Mouse (Mus musculus) gastrocnemius, adult 8-10 months (tissue): ENCODE results near the gene Rps26. TPM values are rescaled to one million over a fixed set of nuclear protein-coding genes. Genes with fewer than 3 reads are reported as not detected.
A peak's percentile ranks its signal among the peaks of the same experiment; 100 is the strongest.

ENCODE experiments used
- DNase-seq, 2 experiments: peaks; one replicate each; pipeline ENCODE4 v3.0.0; 2022; ENCODE audit warnings: low spot score in 2 of 2
- total RNA-seq, 4 experiments: library from RNA; stranded (reverse); gene quantifications; 2 replicates each; pipeline ENCODE4 v1.2.4; 2022

The Rps26 gene
- 100 to 1,000 TPM; 166 to 361 (median 250) TPM for total RNA-seq

DNA sequence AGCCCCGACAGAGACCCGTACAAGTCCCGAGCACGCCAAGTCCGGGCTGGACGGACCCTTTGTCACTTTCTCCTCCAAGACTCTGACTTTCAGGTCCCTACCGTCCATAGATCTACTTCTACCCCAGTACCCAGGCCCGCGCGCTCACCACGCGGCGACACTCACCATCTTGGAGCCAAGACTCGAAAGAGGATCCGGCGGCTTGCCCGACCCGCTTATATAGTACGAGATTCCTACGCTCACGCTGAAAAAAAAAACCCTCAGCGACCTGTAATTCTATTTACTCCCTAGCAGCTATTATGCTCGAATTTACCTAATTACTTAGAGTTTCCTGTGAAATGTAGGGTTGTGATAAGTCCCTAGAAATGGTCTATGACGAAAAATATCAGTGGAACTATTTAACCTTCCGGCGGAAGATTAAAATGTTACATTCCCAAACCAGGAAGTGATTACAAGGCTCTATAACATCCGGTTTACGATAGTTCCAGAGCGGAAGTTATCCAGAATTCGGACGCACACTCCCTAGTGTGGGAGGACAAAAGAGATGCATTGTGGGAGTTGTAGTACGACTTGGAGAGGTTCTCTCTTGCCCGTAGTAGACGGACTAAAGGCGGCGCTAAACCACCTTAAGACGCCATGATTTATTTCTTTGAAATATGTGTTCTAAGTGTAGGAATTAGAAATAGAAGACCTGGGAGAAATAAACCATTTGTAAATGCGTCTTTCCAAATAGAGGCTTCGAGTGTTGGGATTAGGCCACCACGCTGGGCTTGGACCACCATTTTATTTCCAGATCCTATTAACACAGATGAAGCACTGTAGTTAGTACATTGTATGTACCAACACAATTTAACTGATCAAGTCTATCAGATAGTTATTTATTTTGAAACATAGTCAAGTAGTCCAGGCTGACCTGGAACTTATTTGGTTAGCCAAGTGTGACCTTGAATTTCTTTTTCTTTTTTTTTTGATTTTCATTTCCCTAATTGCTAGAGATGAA is at the start of gene Rps26:
Gene Rps26 (minus strand): TSS at position 437 of the 1,000 bp plus-strand sequence.
- peak; percentile 75 to 84 for DNase-seq

DNA sequence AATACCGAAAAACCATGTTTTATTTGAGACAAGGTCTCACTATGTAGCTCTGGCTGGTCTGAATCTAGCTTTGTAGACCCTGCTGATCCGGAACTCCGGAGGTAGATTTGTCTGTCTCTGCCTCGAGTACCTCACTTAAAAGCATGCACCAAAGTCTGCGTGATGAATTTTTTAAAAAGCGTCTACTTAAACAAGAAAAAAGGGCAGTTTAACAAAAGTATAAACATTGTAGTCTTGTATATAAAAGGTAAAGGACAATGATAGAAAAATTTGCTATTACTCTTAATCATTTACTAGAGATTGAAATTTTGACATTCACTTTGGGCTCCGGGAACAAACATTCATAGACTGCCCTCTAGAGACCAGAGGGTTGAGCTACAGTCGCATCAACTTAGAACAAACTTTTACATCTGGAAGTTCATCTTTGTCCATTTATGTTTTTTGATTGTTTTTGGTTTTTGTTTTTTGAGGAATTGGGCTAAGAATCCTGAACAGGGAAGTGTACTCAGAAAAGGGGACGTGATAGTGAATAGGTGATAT is 48.0 kb upstream of the Rps26 start:
- DNase-seq = no peak

DNA sequence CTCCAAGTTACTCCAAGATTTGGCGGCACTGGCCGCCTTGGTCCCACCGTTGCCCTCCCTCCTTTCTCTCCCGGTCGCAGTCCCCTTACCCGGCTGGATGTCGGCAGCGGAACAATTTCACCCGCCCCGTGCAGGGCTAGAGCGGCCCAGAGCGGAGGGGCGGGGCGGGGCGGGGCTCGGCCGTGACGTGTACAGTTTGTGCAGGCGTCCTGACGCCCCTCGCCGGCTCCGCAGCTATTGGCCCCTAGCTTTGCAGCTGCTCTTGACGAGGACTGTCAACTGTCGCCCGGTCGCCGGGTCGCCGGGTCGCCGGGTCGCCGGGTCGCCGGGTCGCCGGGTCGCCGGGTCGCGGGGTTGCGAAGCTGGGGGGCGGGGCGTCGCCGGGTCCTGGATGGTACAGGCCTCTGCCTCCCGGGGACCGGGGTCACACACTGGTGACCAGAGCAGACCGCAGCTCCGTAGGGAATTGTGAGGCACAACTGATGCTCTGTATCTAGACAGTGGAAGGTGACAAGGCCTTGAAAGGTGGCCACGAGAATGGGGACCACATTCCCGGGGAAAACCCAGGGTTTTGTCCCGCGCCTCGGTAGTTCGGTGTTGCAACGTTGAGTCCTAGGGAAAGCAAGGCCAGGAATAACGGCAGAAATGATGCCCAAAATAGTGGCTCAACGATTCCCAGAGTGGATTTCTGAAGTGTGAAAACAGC is 47.4 kb upstream of the Rps26 start, which contains the start of gene Suox:
Gene Suox (minus strand): TSS at position 311 of the 706 bp plus-strand sequence.
- peak; percentile 80 to 83 for DNase-seq

DNA sequence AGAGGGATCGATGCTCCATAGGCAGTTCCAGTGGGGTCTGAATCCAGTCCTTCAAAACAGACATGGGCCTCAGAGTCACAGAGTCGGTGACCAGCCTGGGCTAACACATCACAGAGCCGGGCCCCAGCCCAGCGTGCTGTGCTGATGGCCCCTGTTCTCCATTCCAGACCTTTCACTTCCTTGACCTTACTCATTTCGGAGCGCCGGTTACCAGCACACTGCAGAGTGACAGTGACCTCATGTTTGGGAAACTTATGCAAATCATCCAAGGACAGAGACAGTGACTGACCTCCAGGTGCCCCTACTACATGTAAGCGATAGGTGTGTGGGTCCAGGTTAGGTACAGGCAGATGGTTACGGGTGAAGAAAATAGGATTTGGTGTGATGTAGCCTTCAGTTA is 44.6 kb upstream of the Rps26 start:
- DNase-seq = no peak

DNA sequence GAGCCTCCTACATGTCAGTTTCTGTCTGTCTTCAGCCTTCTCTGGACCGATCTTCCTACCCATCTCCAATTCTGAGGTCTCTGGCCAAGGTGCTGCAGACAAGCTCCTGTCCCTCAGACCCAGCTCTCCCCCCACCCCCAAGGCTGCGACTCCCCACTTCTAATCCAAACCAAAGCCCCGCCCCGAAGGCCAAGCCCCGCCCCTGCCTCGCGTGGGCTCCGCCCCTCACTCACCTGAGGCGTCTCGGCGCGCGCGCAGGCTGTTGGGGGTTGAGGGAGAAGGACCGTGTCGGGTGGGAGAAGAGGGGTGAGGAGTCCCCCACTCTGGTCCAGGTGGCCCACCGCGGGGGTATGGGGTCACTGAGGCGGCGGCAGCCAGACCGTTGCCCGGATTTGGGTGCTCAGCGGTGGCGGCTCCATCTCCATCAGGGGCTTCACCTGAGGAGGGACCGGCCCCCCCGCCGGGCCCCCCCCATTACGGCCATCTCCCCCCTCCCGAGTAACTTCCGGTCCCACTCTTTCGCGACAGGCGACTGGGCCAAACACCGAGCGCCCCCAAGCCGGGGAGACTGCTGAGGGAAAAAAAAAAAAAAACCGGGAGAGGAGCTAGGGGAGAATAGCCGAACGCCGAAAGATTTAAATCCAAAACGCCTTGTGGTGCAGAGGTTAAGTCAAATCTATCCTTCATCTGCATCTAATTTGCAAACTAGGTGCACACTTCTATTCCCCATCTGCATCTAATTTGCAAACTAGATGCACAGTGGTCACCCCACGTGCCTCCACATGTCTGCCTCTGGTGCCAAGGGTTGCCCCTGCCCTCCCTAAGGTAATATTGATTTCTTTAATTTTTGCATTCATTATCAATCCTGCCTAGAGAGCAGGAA is 42.5 kb upstream of the Rps26 start:
- DNase-seq = no peak

DNA sequence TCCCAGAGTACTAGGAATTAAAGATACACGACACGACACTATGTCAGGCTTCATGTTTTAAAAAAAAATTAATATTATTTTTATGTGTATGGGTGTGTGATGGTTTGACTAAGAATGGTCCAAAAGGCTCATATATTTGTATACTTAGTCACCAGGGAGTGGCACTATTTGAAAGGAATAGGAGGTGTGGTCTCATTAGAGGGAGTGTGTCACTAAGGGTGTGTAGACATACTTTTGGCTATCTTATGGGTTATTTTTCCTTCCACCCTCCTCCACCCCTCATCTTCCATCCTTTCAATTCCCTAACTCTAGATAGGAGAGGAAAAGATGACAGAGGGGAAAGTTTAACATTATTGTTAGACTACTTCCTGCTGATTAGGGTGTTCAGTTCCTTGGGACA is 39.3 kb upstream of the Rps26 start:
- no peak for DNase-seq

DNA sequence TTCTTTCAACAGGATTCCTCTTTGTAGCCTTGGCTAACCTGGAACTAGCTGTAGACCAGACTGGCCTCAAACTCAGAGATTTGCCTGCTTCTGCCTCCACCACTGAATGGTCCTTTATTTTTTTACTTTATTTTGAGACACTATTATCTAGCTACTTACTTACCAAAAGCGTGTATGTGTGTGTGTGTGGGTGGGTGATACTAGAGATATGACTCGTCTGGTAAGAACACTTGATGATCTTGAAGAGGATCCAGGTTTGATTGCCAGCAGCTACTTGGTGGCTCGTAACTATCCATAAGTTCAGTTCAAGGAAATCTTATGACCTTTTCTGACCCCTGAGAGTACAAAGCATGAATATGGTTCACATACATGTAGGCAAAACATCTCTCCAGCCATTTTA is 38.8 kb upstream of the Rps26 start:
- no peak for DNase-seq

DNA sequence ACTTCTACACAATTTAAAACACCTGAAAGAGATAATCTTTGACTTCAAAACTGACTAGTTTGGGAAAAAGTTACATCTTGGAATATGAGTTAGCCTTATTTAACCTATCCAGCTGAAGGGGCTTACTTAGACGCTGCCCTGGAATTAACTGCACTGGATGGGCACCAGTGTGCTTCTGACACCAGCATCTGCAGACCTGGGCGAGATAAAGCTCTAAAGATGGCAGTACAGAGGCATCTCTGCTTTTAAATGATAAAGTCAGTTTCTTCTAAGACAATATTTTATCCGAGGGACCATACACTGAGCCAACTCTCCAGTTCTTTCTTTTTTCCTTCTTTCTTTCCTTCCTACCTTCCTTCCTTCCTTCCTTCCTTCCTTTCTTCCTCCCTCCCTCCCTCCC is 38.3 kb upstream of the Rps26 start:
- DNase-seq = no peak

DNA sequence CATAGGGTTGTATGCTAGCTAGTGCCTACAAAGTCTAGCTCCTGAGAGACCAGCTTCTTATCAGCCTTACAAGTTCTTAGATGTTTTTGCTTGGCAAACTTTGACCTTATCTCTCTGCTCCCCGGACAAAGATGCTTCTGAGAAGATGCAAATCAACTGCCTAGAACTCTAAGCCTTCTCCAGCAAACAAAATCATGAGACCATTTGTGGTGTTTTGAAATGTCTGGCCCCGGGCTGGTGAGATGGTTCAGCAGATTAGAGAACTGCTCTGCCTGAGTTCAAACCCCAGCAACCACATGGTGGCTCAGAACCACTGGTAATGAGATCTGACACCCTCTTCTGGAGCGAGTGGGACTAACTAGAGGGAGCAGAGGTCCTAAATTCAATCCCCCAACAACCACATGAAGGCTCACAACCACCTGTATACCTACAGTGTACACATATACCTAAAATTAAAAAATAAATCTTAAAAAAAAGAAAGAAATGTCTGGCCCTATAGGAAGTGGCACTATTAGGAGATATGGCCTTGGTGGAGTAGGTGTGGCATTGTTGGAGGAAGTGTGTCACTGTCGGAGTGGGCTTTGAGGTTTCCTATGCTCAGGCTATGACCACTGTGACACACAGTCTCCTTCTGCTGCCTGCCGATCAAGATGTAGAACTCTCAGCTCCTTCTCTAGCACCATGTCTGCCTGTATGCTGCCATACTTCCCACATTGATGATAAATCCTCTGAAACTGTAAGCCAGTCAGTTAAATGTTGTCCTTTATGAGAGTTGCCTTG is 37.1 kb upstream of the Rps26 start:
- DNase-seq = no peak

DNA sequence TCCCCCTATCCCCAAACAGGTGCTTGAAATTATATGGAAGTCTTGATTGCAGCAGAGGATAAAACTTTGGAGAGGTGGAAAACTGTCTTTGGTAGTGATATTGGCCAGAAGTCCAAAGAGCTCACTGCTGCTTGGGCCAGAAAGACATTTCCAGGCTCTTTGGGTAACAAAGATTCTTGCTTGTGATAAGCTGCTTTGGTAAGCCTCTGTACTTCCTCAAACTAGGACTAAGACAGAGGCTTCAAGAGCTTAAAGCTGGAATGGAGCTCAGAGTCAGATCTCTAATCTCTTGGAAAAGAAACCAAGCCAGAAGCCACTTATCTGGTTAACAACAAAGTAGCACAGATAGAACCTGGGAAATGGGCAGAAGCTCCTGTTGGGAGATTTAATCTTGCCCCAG is 35.9 kb upstream of the Rps26 start:
- DNase-seq = no peak

DNA sequence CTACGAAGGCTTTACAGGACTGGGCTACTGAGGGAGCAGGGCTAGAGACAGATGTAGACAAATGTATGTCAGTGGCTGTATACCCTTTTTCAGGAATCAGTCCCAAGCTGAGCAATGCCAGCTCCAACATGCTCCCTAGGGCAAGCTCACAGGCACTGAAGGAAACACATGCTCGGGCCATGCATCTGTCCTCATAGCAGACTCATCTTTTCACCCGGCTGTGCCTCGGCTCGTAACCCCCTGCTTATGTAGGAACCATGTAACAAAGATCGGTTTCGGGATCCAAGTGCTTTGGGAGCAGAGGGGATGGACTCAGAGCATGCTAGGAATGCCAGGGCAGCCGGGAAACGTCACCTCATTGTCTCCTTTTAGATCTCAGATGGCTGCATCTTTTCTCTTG is 32.9 kb upstream of the Rps26 start:
- no peak for DNase-seq

DNA sequence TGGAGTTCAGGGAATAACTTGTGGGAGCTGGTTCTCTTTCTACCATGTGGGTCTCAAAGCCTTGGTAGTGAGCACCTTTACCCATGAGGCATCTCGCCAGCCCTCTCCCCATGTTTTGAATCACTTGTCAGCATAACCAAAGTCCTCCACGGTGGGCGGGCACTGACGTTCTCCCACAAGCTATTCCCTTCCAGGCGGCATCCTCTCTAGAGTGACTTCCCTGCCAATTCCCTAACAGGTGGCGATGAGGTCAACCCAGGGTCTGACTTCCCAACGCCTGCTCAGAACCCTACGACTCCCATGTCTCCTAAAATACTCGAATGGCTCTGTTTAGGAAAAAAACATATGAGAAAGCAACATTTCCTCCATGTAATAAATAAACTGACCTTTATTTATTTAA is 31.3 kb upstream of the Rps26 start:
- no peak for DNase-seq

DNA sequence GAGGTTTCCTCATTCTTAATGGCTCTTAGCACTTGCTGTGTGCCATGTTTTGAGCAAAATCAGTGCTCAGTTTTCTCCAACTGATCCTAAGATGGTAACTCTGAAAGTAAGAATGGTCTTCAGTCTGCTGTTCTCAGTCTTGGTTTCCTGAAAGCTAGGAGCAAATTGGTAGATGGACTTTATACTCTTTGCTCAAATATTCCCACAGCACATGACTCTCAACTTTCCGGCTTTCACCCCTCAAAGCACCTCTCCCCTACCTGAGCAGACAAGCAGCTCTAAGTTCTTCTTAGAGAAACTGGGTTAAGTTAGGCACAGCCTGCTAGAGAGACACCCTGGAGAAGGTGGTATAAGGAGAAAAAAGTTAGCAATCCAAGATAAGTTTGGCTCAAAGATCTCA is 30.2 kb upstream of the Rps26 start:
- DNase-seq = no peak

DNA sequence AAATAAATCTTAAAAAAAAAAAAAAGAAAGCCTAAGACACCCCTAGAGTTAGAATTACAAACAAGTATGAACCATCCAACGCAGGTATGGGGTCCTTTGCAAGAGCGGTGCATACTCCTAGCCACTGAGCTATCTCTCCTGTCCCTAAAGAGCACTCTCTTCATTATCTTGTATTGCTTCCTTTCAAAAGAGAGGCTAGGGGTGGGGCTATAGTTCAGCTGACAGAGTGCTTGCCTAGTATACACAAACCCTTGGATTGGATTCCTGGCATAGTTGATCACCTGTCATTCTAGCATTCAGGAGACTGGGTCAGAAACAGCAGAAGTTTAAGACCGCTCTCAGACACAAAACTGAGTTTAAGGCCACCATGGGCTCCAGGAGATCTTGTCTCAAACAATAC is 28.7 kb upstream of the Rps26 start:
- no peak for DNase-seq

DNA sequence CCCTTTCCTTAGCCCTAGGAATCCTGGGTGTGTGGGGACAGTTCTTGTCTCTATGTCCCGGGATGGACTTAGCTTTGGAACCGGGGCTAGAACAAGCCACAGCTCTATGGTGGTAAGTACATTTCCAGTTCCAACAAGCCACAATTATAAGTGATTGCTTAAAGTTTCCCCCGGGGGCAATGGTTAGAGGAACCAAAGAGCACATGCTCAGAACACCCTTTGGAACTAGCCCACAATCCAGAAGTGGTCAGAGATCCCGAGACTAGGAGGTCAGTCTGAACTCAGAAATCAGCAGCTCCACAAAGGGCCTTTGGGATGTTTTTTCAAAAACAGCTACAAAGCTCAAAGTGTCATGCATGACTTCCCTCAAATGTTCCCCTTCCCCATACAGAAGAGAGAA is 27.3 kb upstream of the Rps26 start:
- no peak for DNase-seq

DNA sequence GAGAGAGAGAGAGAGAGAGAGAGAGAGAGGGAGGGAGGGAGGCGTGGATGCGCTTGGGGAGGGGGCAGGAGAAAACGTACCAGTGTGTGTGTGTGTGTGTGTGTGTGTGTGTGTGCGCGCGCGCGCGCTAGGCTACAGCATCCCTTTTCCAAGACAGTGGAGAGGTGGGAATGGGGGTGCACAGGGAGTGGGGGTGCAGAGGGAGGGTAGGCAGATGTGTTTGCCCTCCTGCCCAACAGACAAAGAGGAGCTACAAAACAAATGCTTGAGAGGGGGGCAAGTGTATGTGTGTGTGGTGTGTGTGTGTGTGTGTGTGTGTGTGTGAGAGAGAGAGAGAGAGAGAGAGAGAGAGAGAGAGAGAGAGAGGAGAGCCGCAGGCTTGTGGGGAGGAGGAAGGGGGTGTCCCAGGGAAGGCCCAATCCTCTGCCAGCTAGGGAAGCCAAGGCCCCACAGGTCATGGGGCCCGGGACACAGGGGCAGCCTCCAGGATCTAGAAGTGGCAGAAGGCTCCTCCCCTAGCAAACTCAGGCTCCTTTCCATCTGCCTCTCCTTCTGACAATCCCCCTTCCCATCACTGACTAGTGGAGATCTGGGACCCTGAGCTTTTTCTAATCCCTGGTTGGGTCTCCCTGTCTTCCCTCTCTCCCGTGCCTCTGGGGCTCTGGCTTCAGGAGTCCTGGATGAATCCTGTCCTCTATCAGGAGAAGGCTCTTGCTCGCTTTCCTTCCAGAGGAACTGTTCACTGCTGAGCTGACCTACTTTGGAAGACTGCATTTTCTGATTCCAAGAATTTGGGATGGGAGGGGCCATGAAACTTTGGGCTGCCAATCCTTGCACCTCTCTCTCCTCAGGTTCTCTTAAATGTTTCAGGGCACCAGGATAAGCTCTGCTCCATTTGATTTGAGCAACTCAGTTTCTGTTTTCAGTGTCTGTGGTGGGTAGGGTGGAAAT is 19.9 kb upstream of the Rps26 start:
- DNase-seq = no peak

DNA sequence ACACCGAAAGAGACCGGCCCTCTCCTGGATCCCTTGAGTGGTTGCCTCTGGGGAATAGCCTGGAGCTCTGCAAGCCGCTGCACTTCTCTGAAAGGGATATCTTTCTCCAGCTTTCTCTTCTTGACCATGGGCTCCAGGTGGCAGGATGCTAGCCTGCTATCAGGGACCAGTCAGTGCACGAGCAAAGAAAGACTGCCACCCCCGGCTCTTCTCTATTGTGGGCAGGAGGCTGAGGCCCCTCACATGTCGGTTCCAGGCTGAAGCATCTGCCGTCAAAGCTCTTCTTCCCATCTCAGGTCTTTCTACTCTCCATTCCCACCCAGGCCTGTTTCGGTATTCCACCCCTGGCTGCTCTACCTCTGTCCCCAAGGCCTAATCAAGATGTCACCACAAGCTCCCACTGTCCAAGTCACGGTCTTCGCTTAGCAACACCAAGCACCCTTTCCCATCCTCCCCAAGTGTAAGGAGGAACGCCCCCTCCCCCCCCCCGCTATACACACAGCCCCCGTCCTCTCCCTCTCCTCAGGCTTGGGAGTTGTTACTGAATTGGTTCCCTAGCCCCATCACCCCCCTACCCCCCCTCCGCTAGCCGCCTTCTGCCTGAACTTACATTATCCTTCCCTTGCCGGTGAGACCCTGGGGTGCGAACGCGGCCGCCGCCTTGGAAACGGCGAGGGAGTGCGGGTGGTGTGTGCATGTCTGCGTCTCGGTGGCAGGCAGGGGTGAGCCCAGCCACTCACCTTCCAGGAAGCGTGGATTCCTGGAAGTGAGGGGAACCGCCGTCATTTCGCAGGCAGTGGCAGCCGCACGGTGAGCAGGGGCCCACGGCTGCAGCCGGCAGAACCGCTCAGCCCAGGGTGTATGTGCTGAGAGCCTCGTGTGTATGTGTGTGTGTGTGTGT is 18.8 kb upstream of the Rps26 start, which contains the start of gene Ikzf4:
Gene Ikzf4 (minus strand): TSS at position 881 of the 901 bp plus-strand sequence.
- peak in 1 of 2 experiments; percentile 18 for DNase-seq

DNA sequence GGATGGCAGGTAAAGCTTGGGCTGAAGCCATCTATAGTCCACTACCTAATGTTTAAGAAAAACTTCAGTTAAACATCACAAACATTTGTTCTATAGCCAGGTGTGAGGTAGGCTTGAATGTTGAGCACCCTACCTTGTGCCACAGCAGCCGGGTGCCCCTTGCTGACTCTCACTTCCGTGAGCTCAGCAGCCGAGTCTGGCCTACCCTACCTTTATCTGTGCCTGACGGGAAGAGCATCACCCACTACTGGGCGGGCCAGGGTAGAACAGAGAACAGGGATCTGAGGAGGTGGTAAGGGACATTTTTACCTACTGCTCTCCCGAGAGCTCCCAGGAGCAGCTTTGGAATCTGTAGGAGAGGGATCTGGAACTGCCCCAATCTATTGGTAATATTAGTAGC is 16.2 kb upstream of the Rps26 start:
- no peak for DNase-seq
